Mouse (Mus musculus) right cerebral cortex, adult 2 months (tissue): Measurements from ENCODE around the gene Traf5.

Experiments
- DNase-seq, 2 experiments: peaks; one replicate each; pipeline ENCODE4 v3.0.0; 2021 to 2022; ENCODE audit warnings: low spot score in 2 of 2

Traf5 gene

DNA sequence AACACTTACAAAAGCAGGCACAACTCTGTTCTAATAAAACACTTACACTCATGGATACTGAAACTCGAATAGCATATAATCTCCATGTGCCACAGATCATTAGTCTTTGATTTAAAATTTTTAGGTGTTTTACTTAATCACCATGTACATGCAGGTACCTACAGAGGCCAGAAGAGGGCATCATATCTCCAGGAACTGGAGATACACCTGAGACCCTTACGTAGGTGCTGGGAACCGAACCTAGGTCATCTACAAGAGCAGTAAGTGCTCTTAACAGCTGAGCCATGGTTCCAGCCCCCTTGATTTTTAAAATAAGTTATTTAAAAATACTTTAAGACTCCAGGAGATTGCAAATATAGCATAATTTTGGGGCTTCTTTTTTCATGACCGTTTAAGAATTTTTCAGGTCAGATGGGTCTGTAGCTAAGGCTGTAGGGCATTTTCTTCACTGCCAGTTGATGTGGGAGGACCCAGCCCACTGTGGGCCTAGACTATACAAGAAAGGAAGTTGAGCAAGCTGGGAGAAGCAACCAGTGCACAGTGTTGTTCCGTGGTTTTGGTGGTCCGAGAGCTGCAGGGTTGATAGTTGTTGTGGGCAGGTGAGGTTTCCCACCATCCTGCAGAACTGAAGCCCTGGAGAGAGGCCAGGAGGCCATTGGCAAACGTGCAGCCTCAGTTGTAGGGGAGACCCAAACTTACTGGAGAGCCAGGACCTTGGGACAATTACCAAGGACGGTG lies 29.0 kb downstream of the Traf5 start:
- no peak for DNase-seq

DNA sequence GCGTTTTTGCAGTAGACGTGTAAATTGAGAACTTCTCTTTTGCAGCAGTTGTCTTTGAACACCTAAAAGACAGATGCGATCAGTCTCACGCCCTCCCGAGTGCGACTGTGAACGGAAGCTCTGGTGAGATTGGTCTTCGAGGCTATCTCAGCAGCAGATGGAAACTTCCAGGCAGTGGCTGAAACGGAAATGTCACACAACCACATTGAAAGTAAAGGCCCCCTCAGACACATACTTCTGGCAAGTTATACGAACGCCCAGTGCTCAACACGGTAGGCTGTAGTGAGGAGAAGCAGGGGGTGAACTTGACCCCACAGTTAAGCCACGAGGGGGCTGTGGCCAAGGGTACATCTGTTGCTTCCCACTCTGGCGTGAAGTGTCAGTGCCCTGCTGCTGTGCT lies 29.7 kb downstream of the Traf5 start:
- no peak for DNase-seq

DNA sequence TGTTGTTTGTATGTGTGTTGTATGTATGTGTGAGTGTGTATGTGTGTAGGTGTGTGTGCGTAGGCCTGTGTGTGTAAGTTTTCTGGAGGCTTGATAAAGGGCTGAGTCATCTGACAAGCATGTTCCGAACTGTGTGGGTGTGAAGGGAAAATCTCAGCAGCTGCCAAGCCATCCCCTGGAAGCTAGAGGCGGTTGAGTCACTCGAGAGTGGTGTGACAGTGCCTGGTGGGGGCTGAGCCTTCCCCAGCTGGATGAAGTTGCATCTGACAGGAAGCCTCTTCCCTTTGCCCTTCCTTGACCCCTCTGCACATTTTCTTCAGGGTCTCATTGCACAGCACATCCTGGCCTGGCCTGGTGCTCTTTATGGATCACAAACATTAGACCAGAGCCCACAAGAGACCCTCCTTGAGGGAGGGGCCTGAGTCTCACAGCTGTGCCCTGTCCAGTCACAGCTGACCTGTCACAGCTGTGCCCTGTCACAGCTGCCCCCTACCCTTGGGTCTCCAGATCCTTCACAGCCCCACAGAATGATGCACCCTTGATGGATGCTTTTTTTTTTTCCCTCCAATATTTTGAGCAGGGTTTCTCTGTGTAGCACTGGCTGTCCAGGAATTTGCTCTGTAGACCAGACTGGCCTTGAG lies 30.6 kb downstream of the Traf5 start:
- DNase-seq: peak; percentile 80 to 84

GRCm38 (mm10) chr1:192058911-192059310 lies 33.4 kb downstream of the Traf5 start:
- no peak for DNase-seq

DNA sequence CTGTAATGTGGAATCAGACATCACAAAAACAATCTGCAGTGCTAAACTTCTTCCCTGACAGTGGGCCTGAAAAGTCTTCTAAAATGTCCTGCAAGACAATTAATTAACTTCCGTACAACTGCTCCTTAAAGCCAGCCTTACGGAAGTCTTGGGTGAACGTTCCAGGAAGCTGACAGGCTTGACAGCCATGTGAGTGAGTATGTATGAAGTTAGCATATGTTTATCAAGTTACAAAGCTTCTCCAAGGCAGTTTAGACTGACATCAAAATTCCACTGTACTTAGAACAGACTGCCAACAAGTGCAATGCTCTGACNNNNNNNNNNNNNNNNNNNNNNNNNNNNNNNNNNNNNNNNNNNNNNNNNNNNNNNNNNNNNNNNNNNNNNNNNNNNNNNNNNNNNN lies 38.6 kb downstream of the Traf5 start:
- DNase-seq: no peak

GRCm38 (mm10) chr1:192052986-192053385 lies 39.4 kb downstream of the Traf5 start:
- no peak for DNase-seq

DNA sequence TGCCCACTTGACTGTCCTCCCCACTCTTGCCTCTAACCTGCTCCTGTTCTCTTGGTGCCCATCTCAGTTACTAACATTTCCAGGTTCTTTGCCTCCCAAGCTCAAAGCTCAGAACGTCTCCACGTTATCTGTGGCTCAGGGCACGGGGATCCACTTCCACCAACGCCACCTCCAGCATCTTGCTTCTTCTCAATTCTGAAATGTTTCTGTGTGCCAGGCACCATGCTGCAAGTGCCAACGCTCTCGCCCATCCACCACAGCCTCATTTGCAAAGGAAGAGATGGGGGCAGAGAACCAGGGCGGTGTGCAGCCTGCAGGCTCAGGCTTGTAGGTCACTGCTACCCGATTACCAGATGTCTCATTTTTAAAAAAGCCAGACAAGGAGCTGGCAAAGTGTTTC lies 39.9 kb downstream of the Traf5 start:
- peak; percentile 44 to 53 for DNase-seq

DNA sequence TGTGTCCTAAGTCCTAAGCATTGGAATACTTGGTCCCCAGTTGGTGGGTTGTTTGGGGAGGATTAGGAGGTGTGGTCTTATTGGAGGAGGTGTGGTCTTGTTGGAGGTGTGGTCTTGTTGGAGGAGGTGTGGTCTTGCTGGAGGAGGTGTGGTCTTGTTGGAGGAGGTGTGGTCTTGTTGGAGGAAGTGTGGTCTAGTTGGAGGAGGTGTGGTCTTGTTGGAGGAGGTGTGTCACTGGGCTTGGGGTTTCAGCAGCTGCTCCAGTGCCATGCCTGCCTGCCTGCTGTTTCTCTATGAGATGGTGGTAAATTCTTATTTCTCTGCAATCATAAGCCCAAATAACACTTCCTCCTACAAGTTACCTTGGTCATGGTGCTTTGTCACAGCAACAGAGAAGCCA lies 93.3 kb downstream of the Traf5 start:
- no peak for DNase-seq

DNA sequence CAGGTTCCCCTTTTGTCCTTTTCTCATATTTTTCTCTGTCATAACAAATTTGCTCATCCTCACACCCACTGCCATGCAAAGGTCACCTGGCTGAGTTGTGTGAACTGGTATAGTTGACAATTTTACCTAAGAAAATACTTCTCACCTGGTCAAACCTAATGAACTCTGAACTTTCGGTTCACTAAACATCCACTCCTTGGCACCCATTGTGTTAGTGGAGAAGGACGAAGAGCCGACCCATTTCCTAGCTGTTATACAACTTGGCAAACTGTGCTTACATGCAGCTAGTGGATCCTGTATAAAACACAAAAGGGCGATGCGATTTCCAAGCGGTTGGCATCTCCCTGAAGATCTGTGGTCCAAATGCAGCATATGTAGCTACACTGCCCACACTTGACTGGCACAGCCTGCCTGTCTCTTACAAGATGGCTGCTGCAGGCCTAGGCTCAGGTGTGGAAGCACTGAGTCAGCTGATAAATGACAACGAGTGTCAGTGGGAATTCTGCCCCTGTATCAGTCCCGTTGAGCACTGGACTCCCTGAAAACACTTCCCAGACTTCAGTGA lies 95.7 kb downstream of the Traf5 start:
- DNase-seq: no peak

DNA sequence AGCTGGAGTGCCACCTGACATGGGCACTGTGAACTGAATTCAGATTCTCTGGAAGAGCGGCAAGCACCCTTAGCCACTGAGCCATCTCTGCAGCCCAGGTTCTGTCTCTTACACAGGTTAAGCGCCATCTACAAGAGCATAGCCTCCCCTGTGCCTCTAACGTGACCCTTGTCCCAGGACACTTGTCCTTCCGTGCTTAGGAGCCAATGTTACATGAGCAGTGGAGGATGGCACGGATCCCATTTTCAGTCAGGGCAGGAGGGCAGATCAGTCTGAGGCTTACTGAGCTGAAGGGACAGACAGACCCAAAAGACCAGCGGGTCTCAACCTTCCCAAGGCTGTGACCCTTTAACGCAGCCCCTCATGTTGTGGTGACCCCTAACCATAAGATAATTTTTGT lies 96.4 kb downstream of the Traf5 start:
- no peak for DNase-seq

DNA sequence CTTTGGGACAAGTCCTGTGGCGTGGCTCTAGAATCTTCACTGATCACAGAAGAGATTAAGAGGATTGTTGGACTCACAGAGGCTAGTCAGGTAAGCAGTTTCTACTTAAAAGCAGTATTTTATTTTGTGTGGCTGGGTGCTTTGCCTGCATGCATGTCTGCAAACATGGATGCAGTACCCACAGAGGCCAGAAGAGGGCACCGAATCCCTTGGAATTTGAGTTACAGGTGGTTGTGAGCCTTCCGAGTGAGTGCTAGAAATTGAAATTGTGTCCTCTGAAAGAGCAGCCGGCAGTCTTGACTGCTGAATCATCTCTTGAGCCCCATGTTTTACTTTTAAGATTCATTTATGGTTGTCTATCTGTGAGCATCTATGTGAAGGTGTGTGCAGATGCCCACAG lies 96.9 kb downstream of the Traf5 start:
- peak; percentile 40 to 60 for DNase-seq

DNA sequence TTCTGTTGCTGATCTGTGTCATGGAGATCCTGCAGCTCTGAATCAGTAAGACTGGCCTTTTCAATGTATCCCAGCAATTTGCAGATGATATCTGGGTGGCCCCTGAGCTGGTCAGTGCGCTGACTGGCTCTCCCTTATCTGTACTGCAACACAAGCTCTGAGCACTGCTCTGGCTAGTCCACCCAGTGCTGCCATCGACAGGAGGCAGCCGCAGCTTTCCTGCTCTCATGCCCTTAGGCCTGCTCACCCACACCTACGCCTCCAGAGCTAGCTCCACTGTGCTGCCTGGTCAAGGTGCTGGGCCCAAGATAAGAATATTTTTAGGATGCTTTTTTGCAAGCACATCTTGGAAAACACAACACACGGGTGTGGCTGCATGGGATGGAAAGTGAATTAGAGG lies 97.9 kb downstream of the Traf5 start:
- no peak for DNase-seq

- no peak for DNase-seq
Observed at GRCm38 (mm10) chr1:191992040-191992780, 100.1 kb downstream of the Traf5 start.

DNA sequence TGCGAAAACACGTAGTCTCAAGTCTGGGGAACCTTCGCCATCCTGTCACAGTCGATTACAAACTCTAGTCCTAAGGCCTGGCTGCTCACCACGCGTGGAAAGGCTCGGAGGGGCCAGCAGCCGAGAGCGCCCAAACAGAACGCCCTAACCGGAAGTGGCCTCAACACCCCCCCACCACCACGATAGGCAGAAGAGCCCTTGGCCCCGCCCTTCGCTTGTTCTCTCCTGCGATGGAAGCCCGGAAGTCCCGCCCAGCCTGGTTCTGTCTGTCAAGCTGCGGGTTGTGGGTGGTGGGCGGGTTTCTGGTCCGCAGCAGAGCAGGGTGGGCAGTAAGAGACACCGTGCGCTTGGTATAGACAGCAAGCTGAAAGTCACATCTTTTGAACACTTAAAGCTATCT lies 102.4 kb downstream of the Traf5 start:
- DNase-seq: peak; percentile 97

DNA sequence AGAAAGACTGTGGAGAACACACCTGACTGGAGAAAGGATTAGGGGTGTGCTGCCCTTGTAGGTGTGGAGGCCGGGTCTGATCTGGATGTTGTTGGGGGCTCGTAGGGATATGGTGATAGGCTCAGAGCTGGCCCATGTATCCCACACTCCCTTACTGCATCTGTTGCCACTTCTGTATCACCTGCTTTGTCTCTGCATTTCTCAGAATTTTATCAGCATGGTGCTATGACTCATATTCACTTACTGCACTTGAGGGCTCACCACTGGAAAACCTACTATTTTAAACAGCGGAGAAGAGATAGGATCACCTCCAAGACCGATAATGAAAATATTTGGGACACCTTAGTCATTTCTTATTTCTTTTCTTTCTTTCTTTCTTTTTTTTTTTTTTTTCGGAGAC lies 103.3 kb downstream of the Traf5 start:
- no peak for DNase-seq

- no peak for DNase-seq
Observed at GRCm38 (mm10) chr1:191988646-191989045, 103.7 kb downstream of the Traf5 start.

DNA sequence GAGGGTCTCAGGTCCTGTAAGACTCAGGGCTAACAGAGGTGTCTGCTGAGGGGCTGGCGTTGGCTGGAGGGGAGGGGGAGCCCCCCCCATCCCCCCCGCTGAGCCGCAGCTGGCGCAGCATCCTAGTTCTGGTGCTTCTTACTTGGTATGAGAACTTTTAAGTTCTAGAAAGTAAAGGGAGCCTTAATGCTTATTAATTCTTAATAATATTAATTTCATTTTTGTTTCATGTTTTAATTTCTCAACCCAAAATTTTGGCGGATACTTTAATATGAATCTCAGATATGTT lies 104.9 kb downstream of the Traf5 start:
- no peak for DNase-seq

- no peak for DNase-seq
Observed at GRCm38 (mm10) chr1:191986674-191987480, 105.5 kb downstream of the Traf5 start.

DNA sequence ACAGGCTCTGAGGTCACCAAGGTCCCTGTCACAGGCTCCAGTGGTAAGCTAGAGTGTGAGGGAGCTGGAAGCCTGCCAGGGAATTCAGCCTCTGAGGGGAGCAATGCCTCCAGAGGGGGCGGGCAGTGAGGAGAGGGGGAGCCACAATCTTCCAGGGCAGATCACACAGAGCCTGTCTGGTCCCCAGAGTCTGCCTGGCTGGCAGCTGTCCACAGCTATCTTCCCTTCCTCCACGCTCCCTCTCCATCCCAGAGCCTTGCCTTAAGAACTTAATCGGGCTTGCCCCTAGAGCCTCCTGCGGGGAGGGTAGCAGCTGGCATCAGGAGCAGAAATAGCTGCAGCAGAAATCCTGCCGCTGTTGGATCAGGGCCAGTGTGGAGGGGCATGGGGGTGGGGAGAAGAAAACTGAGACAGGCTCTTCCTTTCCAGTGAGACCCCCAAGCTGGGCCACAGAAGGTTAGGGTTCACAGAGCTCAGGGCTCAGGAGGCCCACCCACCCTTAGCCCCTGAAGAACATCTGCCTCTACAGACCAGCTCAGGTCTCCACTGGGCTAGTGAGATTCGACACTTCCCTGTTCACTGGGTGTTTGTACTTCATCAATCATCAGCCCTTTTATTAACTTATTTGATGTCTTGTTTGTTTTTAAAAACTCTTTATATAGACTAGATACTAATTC lies 110.8 kb downstream of the Traf5 start:
- no peak for DNase-seq

GRCm38 (mm10) chr1:191977187-191977586 lies 115.2 kb downstream of the Traf5 start, which contains the start of gene Rd3:
Gene Rd3, plus strand, starts transcription at chr1:191977370.
- peak; percentile 56 to 63 for DNase-seq
